Mouse (Mus musculus): ENCODE data around the gene Actg1. TPM values are rescaled to one million over a fixed set of nuclear protein-coding genes. Genes with fewer than 3 reads are reported as not detected.
"Not testable (repeated sequence)": the region's sequence is repeated elsewhere in the genome, so short reads cannot be mapped to it uniquely, and the experiment has no call there.

The Actg1 gene
- polyA plus RNA-seq, 1 experiment: 2,484 TPM

- no peaks in the 10 kb centered on the region for H3K36me3 ChIP-seq (ENCODE audit: control insufficient read depth, insufficient read depth, low read length, poor library complexity, severe bottlenecking)
- H3K27ac ChIP-seq (ENCODE audit: insufficient read depth, low read length): no peak overlapping the region
- peaks cover 2% of the 10 kb centered on the region for H3K4me1 ChIP-seq (ENCODE audit: control insufficient read depth, insufficient read depth, low read length)
- H3K27me3 ChIP-seq (ENCODE audit: control insufficient read depth, insufficient read depth, low read length, poor library complexity, severe bottlenecking): no peaks in the 10 kb centered on the region
- no peaks in the 10 kb centered on the region for H3K9me3 ChIP-seq (replicated peaks; ENCODE audit: control insufficient read depth, insufficient read depth, low read length, poor library complexity, severe bottlenecking)
- H3K4me3 ChIP-seq (ENCODE audit: low read depth, low read length): no peak overlapping the region
- H3K9ac ChIP-seq (ENCODE audit: low read depth, poor library complexity, severe bottlenecking): no peak overlapping the region
- TF ChIP-seq POLR2A (IDR thresholded peaks at IDR 0.05; ENCODE audit: insufficient read depth, low read length) (no peak), EP300 (IDR thresholded peaks at IDR 0.05; ENCODE audit: insufficient read depth, low read depth, low read length) (no peak), CTCF (IDR thresholded peaks at IDR 0.05; ENCODE audit: low read depth, low read length) (no peak)
Observed at GRCm38 (mm10) chr11:120354304-120355276, 6.2 kb upstream of the Actg1 start.

DNA sequence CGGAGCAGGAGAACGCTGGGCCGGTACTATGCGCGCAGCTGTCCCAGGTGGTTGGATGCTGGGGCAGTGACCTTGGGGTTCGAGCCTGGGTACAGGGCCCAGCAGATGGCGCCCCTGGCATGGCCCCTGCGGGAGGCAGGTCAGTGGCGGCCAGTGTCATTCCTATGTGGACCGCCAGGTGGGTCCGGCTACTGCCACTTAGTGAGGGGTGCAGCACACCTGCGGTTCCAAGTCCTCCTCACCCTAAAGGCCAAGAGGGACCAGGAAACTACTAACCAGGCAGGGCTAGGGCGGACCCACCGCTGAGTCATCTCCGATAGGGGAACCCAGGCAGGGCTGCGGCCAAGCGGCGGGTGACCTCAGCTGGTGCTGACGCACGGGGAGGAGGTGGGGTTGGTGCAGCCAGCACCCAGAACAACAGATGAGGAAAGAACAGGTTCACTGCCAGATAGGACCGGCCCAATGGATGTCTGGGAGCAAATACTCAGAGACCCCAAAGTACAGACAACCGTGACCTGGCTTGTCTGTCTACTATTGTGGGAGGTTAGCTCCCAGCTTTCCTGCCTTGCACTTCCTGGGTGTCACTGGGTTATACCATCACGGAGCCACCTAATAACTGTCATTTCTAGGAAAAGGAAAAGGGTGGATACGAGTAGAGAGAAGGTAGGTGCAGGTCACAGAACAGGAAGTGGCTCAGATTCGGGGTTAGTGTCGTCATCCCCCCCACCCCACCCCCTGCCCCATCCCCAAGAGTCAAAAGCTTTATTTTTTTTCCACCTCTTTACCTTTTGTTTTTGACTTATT, 5.4 kb upstream of the Actg1 start:
- H3K36me3 ChIP-seq (ENCODE audit: control insufficient read depth, insufficient read depth, low read length, poor library complexity, severe bottlenecking): no peaks in the 10 kb centered on the region
- H3K27me3 ChIP-seq (ENCODE audit: control insufficient read depth, insufficient read depth, low read length, poor library complexity, severe bottlenecking): no peaks in the 10 kb centered on the region
- H3K4me3 ChIP-seq (ENCODE audit: low read depth, low read length): peak overlapping the region; percentile 30
- H3K4me1 ChIP-seq (ENCODE audit: control insufficient read depth, insufficient read depth, low read length): peaks cover 2% of the 10 kb centered on the region
- no peak for TF ChIP-seq EP300 (IDR thresholded peaks at IDR 0.05; ENCODE audit: insufficient read depth, low read depth, low read length)
- TF ChIP-seq CTCF (IDR thresholded peaks at IDR 0.05; ENCODE audit: low read depth, low read length): peak; percentile 67
- no peaks in the 10 kb centered on the region for H3K9me3 ChIP-seq (replicated peaks; ENCODE audit: control insufficient read depth, insufficient read depth, low read length, poor library complexity, severe bottlenecking)
- peak overlapping the region; percentile 2; the same call in 1 of the 2 replicates for H3K9ac ChIP-seq (ENCODE audit: low read depth, poor library complexity, severe bottlenecking)
- H3K27ac ChIP-seq (ENCODE audit: insufficient read depth, low read length): no peak overlapping the region

GRCm38 (mm10) chr11:120352571-120353290, 4.4 kb upstream of the Actg1 start:
- no peak for TF ChIP-seq EP300 (IDR thresholded peaks at IDR 0.05; ENCODE audit: insufficient read depth, low read depth, low read length)
- no peak for TF ChIP-seq CTCF (IDR thresholded peaks at IDR 0.05; ENCODE audit: low read depth, low read length)
- no peak for TF ChIP-seq POLR2A (IDR thresholded peaks at IDR 0.05; ENCODE audit: insufficient read depth, low read length)
- Histone ChIP-seq H3K9ac (ENCODE audit: low read depth, poor library complexity, severe bottlenecking) (no peak overlapping the region), H3K27ac (ENCODE audit: insufficient read depth, low read length) (no peak overlapping the region), H3K27me3 (ENCODE audit: control insufficient read depth, insufficient read depth, low read length, poor library complexity, severe bottlenecking) (no peaks in the 10 kb centered on the region), H3K4me3 (ENCODE audit: low read depth, low read length) (no peak overlapping the region), H3K36me3 (ENCODE audit: control insufficient read depth, insufficient read depth, low read length, poor library complexity, severe bottlenecking) (no peaks in the 10 kb centered on the region), H3K4me1 (ENCODE audit: control insufficient read depth, insufficient read depth, low read length) (peaks cover 2% of the 10 kb centered on the region), H3K9me3 (replicated peaks; ENCODE audit: control insufficient read depth, insufficient read depth, low read length, poor library complexity, severe bottlenecking) (no peaks in the 10 kb centered on the region)

- H3K27me3 ChIP-seq (ENCODE audit: control insufficient read depth, insufficient read depth, low read length, poor library complexity, severe bottlenecking); H3K36me3 ChIP-seq (ENCODE audit: control insufficient read depth, insufficient read depth, low read length, poor library complexity, severe bottlenecking); H3K9ac ChIP-seq (ENCODE audit: low read depth, poor library complexity, severe bottlenecking); H3K9me3 ChIP-seq (replicated peaks; ENCODE audit: control insufficient read depth, insufficient read depth, low read length, poor library complexity, severe bottlenecking); H3K4me1 ChIP-seq (ENCODE audit: control insufficient read depth, insufficient read depth, low read length); H3K27ac ChIP-seq (ENCODE audit: insufficient read depth, low read length); H3K4me3 ChIP-seq (ENCODE audit: low read depth, low read length): not testable (repeated sequence)
Observed at GRCm38 (mm10) chr11:120352093-120352350, 3.7 kb upstream of the Actg1 start.

- H3K9me3 ChIP-seq (replicated peaks; ENCODE audit: control insufficient read depth, insufficient read depth, low read length, poor library complexity, severe bottlenecking): no peaks in the 10 kb centered on the region
- peaks cover 2% of the 10 kb centered on the region for H3K4me1 ChIP-seq (ENCODE audit: control insufficient read depth, insufficient read depth, low read length)
- no peak overlapping the region for H3K4me3 ChIP-seq (ENCODE audit: low read depth, low read length)
- H3K27ac ChIP-seq (ENCODE audit: insufficient read depth, low read length): peak overlapping the region; percentile 68
- no peaks in the 10 kb centered on the region for H3K27me3 ChIP-seq (ENCODE audit: control insufficient read depth, insufficient read depth, low read length, poor library complexity, severe bottlenecking)
- TF ChIP-seq POLR2A (IDR thresholded peaks at IDR 0.05; ENCODE audit: insufficient read depth, low read length) (no peak), CTCF (IDR thresholded peaks at IDR 0.05; ENCODE audit: low read depth, low read length) (no peak), EP300 (IDR thresholded peaks at IDR 0.05; ENCODE audit: insufficient read depth, low read depth, low read length) (no peak)
- peaks cover 8% of the 10 kb centered on the region for H3K36me3 ChIP-seq (ENCODE audit: control insufficient read depth, insufficient read depth, low read length, poor library complexity, severe bottlenecking)
- peak overlapping the region; percentile 99; the same call in 1 of the 2 replicates for H3K9ac ChIP-seq (ENCODE audit: low read depth, poor library complexity, severe bottlenecking)
Observed at GRCm38 (mm10) chr11:120351250-120352092, 3.1 kb upstream of the Actg1 start.
